Mouse (Mus musculus) midbrain, embryonic 14.5 days (tissue): ENCODE measurements at regions not wholly inside any gene's neighbourhood (a gene's known extent, or its start where the extent isn't known, plus 50 kb on each side); places are given as distances from the start of the nearest gene placed in this dataset.
A peak's percentile ranks its signal among the peaks of the same experiment; 100 is the strongest.

ENCODE experiments used
- ATAC-seq: fragments of 200-750 bp; cut with Nextera tagmentation; 2 replicates; pipeline ENCODE4 v1.8.0; 2017; ENCODE audit warnings: moderate number of reproducible peaks, moderate library complexity; ENCODE audit not compliant: low FRiP score, low TSS enrichment
- DNase-seq: peaks from one replicate; pipeline ENCODE4 v3.0.0-alpha.2; 2015
- H3K27ac ChIP-seq: fragments of 300-500 bp; sonication (generic); replicated peaks from 2 replicates; pipeline ENCODE4 v1.5.1; 2014; ENCODE audit warnings: mild to moderate bottlenecking, low read depth, low read length, moderate library complexity
- H3K27me3 ChIP-seq: fragments of 300-500 bp; sonication (generic); 2 replicates; pipeline ENCODE4 v1.6.1; 2014; ENCODE audit warnings: low read length, control low read depth, mixed read lengths; ENCODE audit not compliant: control insufficient read depth, insufficient read depth
- H3K36me3 ChIP-seq: fragments of 300-500 bp; sonication (generic); 2 replicates; pipeline ENCODE4 v1.6.1; 2014; ENCODE audit warnings: low read length, control low read depth; ENCODE audit not compliant: control insufficient read depth, insufficient read depth
- H3K4me1 ChIP-seq: fragments of 300-500 bp; sonication (generic); 2 replicates; pipeline ENCODE4 v1.6.1; 2014; ENCODE audit warnings: mild to moderate bottlenecking, antibody characterized with exemption, low read length, control low read depth; ENCODE audit not compliant: control insufficient read depth, insufficient read depth
- H3K4me2 ChIP-seq: fragments of 300-500 bp; sonication (generic); 2 replicates; pipeline ENCODE4 v1.6.1; 2014; ENCODE audit warnings: mild to moderate bottlenecking, low read length, moderate library complexity
- H3K4me3 ChIP-seq: fragments of 300-500 bp; sonication (generic); replicated peaks from 2 replicates; pipeline ENCODE4 v1.5.1; 2014; ENCODE audit warnings: low read depth, low read length
- H3K9ac ChIP-seq: fragments of 300-500 bp; sonication (generic); replicated peaks from 2 replicates; pipeline ENCODE4 v1.6.1; 2014; ENCODE audit warnings: mild to moderate bottlenecking, low read length, moderate library complexity
- H3K9me3 ChIP-seq: fragments of 300-500 bp; sonication (generic); 2 replicates; pipeline ENCODE4 v1.6.1; 2016; ENCODE audit warnings: low read length, control low read depth, mixed read lengths; ENCODE audit not compliant: control insufficient read depth
- WGBS: fragments of 180-500 bp; shearing (Covaris S2); extraction: QIAGEN DNeasy Blood & Tissue Kit; methylation state at CpG from one replicate; pipeline ENCODE4 v1.1.7; 2014; 5-methylcytosine and 5-hydroxymethylcytosine counted together

DNA sequence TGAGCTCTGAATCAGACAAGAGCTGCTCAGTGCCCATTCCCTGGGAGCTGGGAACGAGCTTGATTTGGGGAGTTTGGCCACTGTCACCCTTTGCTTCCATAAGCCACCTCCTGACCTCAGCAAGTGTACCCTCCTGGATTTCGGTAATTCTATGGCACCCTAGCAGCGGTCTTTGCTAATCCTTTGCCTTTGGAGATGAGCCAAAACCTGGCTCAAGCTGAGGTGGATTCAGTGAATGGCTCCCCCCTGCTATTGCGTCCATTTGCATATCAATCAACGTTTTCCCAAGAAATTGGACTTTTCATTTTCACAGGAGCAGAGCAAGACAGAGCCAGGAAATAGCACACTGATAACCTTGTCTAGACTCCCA is 204.1 kb downstream of the 1700129C05Rik start:
- Histone ChIP-seq H3K9me3 (no peaks in the 10 kb centered on the region), H3K27me3 (no peaks in the 10 kb centered on the region), H3K36me3 (no peaks in the 10 kb centered on the region), H3K27ac (no peak overlapping the region), H3K4me2 (no peak overlapping the region), H3K4me1 (peaks cover 14% of the 10 kb centered on the region), H3K9ac (no peak overlapping the region), H3K4me3 (no peak overlapping the region)
- 22% methylated on average over 5 of the region's 5 CpGs for WGBS
- ATAC-seq (no peak), DNase-seq (peak; percentile 24)

DNA sequence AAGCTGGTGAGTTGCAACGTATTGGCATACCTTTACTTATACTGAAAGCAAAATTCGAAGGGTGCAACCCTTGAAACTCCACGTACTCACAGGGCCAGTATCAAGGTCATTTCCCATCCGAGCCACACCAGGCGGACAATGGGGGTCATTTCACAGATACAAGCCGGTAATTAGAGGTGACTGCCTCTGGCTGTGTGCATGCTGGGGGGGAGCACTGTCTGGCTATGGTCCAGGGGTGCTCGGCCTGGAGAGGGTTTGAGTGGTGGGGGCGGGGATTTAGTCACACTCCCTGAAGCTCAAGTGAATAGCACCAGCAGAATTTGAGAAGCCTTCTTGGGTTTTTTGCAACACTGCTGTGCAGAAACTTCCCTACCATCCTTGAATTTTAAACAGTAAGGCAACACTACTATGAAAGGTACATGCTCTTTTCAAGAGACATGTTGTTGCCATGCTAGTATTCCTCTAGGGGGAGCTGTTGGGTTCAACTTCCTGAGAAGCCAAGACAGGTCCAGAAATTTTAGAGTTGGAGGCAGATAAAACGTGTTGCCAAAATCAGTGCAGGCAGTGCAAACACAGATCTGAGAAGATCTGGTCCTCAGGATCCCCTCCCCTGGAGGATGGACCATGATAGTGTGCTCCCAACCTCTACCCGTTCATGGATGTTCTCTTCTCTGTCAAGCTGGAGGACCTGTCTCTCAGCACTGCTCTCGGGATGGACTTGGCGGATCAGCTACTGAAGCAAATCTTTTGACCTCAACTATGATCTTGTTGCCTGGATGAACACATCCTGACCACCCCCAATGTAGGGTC is 204.7 kb downstream of the 1700129C05Rik start:
- H3K27ac ChIP-seq, result no peak overlapping the region
- no peaks in the 10 kb centered on the region for H3K27me3 ChIP-seq
- H3K9me3 ChIP-seq, result no peaks in the 10 kb centered on the region
- H3K36me3 ChIP-seq, result no peaks in the 10 kb centered on the region
- H3K4me3 ChIP-seq, result no peak overlapping the region
- DNase-seq (peak; percentile 51), ATAC-seq (peak; percentile 34; the same call in 1 of the 2 replicates)
- peaks cover 14% of the 10 kb centered on the region for H3K4me1 ChIP-seq
- H3K9ac ChIP-seq, result no peak overlapping the region
- no peak overlapping the region for H3K4me2 ChIP-seq
- WGBS, result 40% methylated on average over 12 of the region's 12 CpGs

DNA sequence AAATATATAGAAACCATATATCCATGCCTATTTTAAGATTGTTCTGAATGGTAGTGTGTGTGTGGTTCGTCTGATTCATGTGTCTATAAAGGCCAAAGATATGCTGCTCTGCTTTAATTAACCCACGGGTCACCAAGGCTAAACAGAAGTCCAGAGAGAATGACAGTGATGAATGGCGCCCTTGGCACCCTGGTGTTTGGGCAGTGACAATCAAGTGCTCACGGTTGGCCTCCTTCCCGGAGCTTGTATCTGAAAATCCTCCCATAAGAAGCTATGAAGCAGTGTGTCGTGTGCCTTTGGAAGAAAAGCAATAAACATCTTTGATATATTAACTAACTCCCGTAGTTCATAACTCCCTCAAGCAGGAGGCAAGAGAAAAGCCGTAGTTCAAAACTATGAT is 205.4 kb downstream of the 1700129C05Rik start:
- Histone ChIP-seq H3K4me2 (no peak overlapping the region), H3K27me3 (no peaks in the 10 kb centered on the region)
- WGBS, result 23% methylated on average over 8 of the region's 8 CpGs

DNA sequence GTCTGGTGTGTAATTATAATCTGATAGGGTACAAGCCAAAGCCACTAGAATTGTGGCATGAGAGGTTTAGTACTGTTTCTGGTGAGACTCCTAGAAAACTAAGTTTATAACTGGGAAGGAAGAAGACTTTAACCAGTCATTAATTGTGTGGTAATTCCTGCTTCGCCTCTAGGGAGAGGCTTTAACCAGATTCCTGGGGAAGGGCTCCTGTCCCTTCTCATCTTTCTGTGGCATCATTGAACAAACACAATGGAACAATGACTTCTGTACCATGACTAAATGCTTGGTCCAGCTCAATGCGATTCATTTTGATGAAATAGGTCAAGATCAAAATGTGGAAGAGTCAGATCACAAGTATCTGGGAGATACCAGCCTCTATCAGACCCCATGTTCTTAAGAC is 206.6 kb downstream of the 1700129C05Rik start:
- no peak overlapping the region for H3K4me3 ChIP-seq
- no peaks in the 10 kb centered on the region for H3K36me3 ChIP-seq
- H3K9ac ChIP-seq, result no peak overlapping the region
- no peaks in the 10 kb centered on the region for H3K27me3 ChIP-seq
- H3K27ac ChIP-seq, result no peak overlapping the region
- H3K9me3 ChIP-seq, result no peaks in the 10 kb centered on the region
- H3K4me2 ChIP-seq, result no peak overlapping the region
- 27% methylated on average over 2 of the region's 2 CpGs for WGBS
- DNase-seq (no peak), ATAC-seq (no peak)
- H3K4me1 ChIP-seq, result peaks cover 14% of the 10 kb centered on the region

More for the DNA sequence above, 205.4 kb downstream of the 1700129C05Rik start:
- H3K4me3 ChIP-seq, result no peak overlapping the region
- H3K36me3 ChIP-seq, result no peaks in the 10 kb centered on the region
- no peak overlapping the region for H3K9ac ChIP-seq
- H3K9me3 ChIP-seq, result no peaks in the 10 kb centered on the region
- peak; percentile 40 for DNase-seq
- H3K27ac ChIP-seq, result no peak overlapping the region
- peaks cover 14% of the 10 kb centered on the region for H3K4me1 ChIP-seq
- ATAC-seq, result no peak

DNA sequence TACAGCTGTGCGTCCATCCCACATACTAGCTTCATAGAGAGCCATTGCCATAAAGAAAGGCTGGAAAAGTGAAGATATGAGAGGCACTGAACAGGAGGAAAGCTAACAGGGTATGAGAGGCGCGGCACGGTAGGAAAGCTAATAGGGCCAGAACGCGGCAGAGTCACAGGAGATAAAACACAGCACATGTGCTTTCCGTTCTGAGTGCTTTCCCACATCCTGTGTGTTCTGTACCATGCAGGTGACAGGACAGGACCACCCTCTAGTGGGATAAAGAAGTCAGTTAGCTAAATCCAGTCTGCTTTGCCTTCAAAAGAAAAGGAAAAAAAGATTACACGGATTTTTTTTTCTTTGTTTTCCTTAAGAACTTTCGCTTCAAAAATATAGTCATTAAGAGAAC is 224.8 kb downstream of the 1700129C05Rik start:
- Histone ChIP-seq H3K9ac (no peak overlapping the region), H3K4me1 (no peaks in the 10 kb centered on the region), H3K36me3 (no peaks in the 10 kb centered on the region), H3K27ac (no peak overlapping the region), H3K9me3 (no peaks in the 10 kb centered on the region), H3K4me2 (no peak overlapping the region), H3K4me3 (no peak overlapping the region), H3K27me3 (no peaks in the 10 kb centered on the region)
- ATAC-seq, result no peak
- peak; percentile 27 for DNase-seq
- 74% methylated on average over 9 of the region's 9 CpGs for WGBS

DNA sequence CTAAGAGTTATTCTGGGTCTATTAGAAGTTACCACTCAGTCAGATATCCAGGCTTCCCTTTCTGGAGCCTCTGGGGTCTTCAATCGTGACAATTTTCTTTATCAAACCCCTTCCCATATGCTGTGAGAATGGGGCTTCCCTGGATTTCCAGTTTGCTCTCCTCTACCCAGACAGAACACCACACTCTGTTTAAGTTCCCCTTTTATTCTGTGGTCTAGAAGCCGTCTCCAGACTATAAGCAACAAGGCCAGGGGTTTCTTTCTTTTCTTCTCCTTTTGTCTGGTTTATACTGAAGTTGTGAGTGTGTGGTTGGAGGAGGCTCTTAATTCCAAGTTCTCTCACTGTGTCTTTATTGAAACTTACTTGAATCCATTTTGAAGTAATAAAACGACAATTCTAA is 225.5 kb downstream of the 1700129C05Rik start:
- no peak overlapping the region for H3K27ac ChIP-seq

DNA sequence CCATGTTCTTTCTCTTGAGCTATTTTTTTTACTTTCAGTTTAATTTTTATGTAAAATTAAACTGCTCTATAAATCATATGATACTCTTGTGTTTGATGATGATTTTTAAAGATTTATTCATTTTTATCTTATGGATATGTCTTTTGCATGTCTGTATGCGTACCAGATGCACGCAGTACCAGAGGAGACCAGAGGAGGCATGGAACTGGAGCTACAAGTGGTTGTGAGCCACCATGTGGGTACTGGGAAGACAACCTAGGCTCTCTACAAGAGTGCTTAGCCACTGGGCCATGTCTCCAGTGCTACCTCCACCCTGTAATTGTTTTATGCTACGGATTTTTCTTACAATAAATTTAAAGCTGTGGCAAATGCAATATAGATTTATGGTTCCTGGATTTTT is 227.8 kb downstream of the 1700129C05Rik start:
- DNase-seq (no peak), ATAC-seq (no peak)
- H3K9me3 ChIP-seq, result no peaks in the 10 kb centered on the region
- H3K4me1 ChIP-seq, result no peaks in the 10 kb centered on the region
- H3K27me3 ChIP-seq, result no peaks in the 10 kb centered on the region
- no peak overlapping the region for H3K9ac ChIP-seq
- H3K4me2 ChIP-seq, result no peak overlapping the region
- H3K36me3 ChIP-seq, result no peaks in the 10 kb centered on the region
- 86% methylated on average over 3 of the region's 3 CpGs for WGBS
- H3K4me3 ChIP-seq, result no peak overlapping the region
- H3K27ac ChIP-seq, result no peak overlapping the region

More for the DNA sequence above, 225.5 kb downstream of the 1700129C05Rik start:
- no peaks in the 10 kb centered on the region for H3K4me1 ChIP-seq
- no peaks in the 10 kb centered on the region for H3K36me3 ChIP-seq
- no peak overlapping the region for H3K9ac ChIP-seq
- H3K27me3 ChIP-seq, result no peaks in the 10 kb centered on the region
- ATAC-seq (no peak), DNase-seq (no peak)
- H3K9me3 ChIP-seq, result no peaks in the 10 kb centered on the region
- no peak overlapping the region for H3K4me2 ChIP-seq
- 86% methylated on average over 3 of the region's 3 CpGs for WGBS
- H3K4me3 ChIP-seq, result no peak overlapping the region

DNA sequence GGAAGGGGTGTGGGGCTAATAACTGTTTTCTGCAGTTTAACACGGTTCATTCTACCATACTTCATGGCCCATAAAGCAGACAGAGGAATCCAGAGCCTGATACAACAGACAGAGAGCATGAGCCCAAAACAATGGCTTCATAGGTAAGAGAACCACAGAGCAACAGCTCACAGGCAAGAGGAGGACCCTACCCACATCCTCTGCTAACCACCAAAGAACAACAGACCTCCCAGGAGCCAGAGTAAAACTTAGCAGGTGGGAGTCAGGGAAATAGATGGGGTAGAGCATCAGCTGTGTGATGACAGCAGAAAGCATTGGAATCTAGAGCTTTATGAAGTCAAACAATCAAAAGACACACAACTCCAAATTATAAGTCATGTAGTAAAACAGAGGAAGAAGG is 231.8 kb downstream of the 1700129C05Rik start:
- no peak overlapping the region for H3K27ac ChIP-seq
- H3K4me2 ChIP-seq, result no peak overlapping the region
- H3K9ac ChIP-seq, result no peak overlapping the region
- no peaks in the 10 kb centered on the region for H3K36me3 ChIP-seq
- H3K9me3 ChIP-seq, result no peaks in the 10 kb centered on the region
- no peaks in the 10 kb centered on the region for H3K4me1 ChIP-seq
- H3K4me3 ChIP-seq, result no peak overlapping the region
- no peaks in the 10 kb centered on the region for H3K27me3 ChIP-seq
- ATAC-seq (no peak), DNase-seq (no peak)
- WGBS, result 97% methylated on average over 1 of the region's 1 CpGs

DNA sequence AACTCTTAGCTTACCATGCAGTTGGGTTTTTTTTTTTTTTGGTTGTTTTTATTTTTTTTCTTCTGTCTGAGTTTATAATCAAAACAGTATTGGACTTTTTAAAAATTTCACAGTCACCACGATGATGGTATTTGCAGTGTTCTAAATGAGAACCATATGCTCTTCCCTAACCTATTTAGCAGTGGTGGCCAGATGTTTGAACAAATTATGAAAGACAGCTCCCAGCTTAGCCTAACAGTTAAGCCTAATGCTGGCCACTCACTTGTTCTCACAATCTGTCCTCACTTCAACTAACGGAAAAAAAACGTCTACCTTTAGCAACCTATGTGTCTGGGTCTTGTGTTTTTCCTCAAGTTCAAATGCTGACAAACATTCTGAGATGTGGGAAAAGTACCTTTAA is 234.8 kb downstream of the 1700129C05Rik start:
- Histone ChIP-seq H3K9ac (no peak overlapping the region), H3K27me3 (no peaks in the 10 kb centered on the region), H3K9me3 (no peaks in the 10 kb centered on the region), H3K4me2 (no peak overlapping the region), H3K4me1 (no peaks in the 10 kb centered on the region), H3K36me3 (no peaks in the 10 kb centered on the region), H3K4me3 (no peak overlapping the region), H3K27ac (no peak overlapping the region)
- WGBS, result 91% methylated on average over 3 of the region's 3 CpGs
- DNase-seq, result no peak
- no peak for ATAC-seq
